Mouse (Mus musculus) megakaryocyte, adult 5-6 weeks (primary cell): ENCODE data around the gene Car9. TPM values are rescaled to one million over a fixed set of nuclear protein-coding genes. Genes with fewer than 3 reads are reported as not detected.
A peak's percentile ranks its signal among the peaks of the same experiment; 100 is the strongest.

Source experiments
- ATAC-seq: 2 replicates; pipeline ENCODE4 v1.8.0; 2016; ENCODE audit warnings: mild to moderate bottlenecking, inconsistent platforms; ENCODE audit not compliant: poor library complexity, severe bottlenecking
- total RNA-seq, 2 experiments: library from RNA; stranded (forward) in 1 of 2; stranded (reverse) in 1 of 2; fragments of 153-499, 151-499 nt in 1 of 2; fragments of 221-1000, 200-1000 nt in 1 of 2; gene quantifications; 2 replicates each; pipeline versions ENCODE4 v1.2.3 to v1.2.4; 2015 to 2017

The Car9 gene
- total RNA-seq, 2 experiments from 2014 or later = 1.1 to 3.5 TPM

- ATAC-seq = peak; percentile 81
These were observed 13.4 kb upstream of the Car9 start for GRCm38 (mm10) chr4:43493186-43493845.

GRCm38 (mm10) chr4:43493846-43494240 is 12.9 kb upstream of the Car9 start:
- ATAC-seq = no peak

GRCm38 (mm10) chr4:43496587-43496986 is 10.2 kb upstream of the Car9 start:
- no peak for ATAC-seq

- no peak for ATAC-seq
These were observed 9.4 kb upstream of the Car9 start for GRCm38 (mm10) chr4:43497405-43497804.

GRCm38 (mm10) chr4:43497946-43498345 is 8.8 kb upstream of the Car9 start:
- ATAC-seq = no peak

- ATAC-seq = peak; percentile 38
These were observed 7.8 kb upstream of the Car9 start for GRCm38 (mm10) chr4:43498983-43499382.

- ATAC-seq = peak; percentile 83
These were observed 7.1 kb upstream of the Car9 start, which contains the start of gene Arhgef39 for GRCm38 (mm10) chr4:43499407-43500333. Arhgef39 (minus strand) TSS chr4:43499695.

- ATAC-seq = no peak
These were observed 3.7 kb upstream of the Car9 start for GRCm38 (mm10) chr4:43503041-43503440.

- no peak for ATAC-seq
These were observed 3.3 kb upstream of the Car9 start for GRCm38 (mm10) chr4:43503506-43503905.

GRCm38 (mm10) chr4:43504269-43504668 is 2.5 kb upstream of the Car9 start:
- no peak for ATAC-seq

GRCm38 (mm10) chr4:43506074-43506473 is 692 bp upstream of the Car9 start:
- no peak for ATAC-seq

- ATAC-seq = no peak
These were observed 1.3 kb downstream of the Car9 start for GRCm38 (mm10) chr4:43507938-43508665.

- ATAC-seq = peak; percentile 95
These were observed 1.9 kb downstream of the Car9 start for GRCm38 (mm10) chr4:43508666-43508997.

GRCm38 (mm10) chr4:43509109-43509508 is 2.3 kb downstream of the Car9 start:
- ATAC-seq = peak; percentile 22

GRCm38 (mm10) chr4:43511675-43512454 is 5.1 kb downstream of the Car9 start:
- ATAC-seq = no peak

- ATAC-seq = no peak
These were observed 5.9 kb downstream of the Car9 start for GRCm38 (mm10) chr4:43512653-43513052.

GRCm38 (mm10) chr4:43513300-43513699 is 6.5 kb downstream of the Car9 start:
- no peak for ATAC-seq

GRCm38 (mm10) chr4:43513791-43514190 is 7.0 kb downstream of the Car9 start:
- ATAC-seq = no peak

GRCm38 (mm10) chr4:43515764-43516708 is 9.3 kb downstream of the Car9 start:
- peak; percentile 36 for ATAC-seq
